Mouse (Mus musculus) thymus, adult 2 months (tissue): ENCODE measurements around the gene Becn1.

Source experiments
- CTCF ChIP-seq: fragments of 200-500 bp; IDR thresholded peaks from 2 replicates; pipeline ENCODE4 v1.5.1; 2012; ENCODE audit warnings: mild to moderate bottlenecking, control low read depth, low read length, moderate library complexity, borderline replicate concordance; ENCODE audit not compliant: control insufficient read depth, poor library complexity, insufficient read depth; ENCODE audit errors: extremely low read depth
- POLR2A ChIP-seq: fragments of 200-500 bp; IDR thresholded peaks from 2 replicates; pipeline ENCODE4 v1.6.1; 2012; ENCODE audit warnings: mild to moderate bottlenecking, low read length, control low read depth, moderate library complexity; ENCODE audit not compliant: control insufficient read depth, poor library complexity, insufficient read depth; ENCODE audit errors: extremely low read depth

DNA sequence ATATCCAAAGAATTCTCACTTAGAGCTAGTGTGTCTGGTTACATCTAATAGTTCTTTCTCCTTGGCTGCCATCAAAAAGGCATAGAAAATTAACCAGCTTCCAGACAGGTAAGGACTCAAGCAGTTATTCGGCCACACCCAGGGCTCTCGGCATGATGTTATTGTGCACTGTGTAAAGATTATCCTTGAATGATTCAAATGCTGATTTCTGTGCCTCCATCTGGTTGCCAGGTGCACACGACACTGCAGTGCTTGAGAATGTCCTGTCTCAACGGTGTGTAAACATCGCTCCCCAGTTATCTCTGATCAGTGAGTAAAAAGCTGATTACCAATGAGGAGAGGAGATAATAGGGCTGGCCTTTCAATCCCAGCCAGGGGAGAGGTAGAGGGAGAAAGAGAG is 5.7 kb upstream of the Becn1 start:
- TF ChIP-seq POLR2A (no peak), CTCF (no peak)
